Mouse (Mus musculus) layer of hippocampus, postnatal 25 days (tissue): ENCODE results near the gene Hectd2. TPM values are rescaled to one million over a fixed set of nuclear protein-coding genes. Genes with fewer than 3 reads are reported as not detected.

ENCODE experiments used
- DNase-seq, 2 experiments: peaks; one replicate each; pipeline ENCODE4 v3.0.0; 2022; ENCODE audit warnings: mixed read lengths in 2 of 2, low spot score in 1 of 2; ENCODE audit errors: extremely low spot score in 1 of 2
- total RNA-seq, 2 experiments: library from RNA; stranded (reverse); gene quantifications; 2 replicates each; pipeline ENCODE4 v1.2.3; 2021

Gene Hectd2
- total RNA-seq, 2 experiments from 2014 or later: 31.3 to 45.2 TPM

GRCm38 (mm10) chr19:36641128-36641527 is 86.7 kb downstream of the Hectd2 start:
- no peak for DNase-seq

GRCm38 (mm10) chr19:36645308-36645889 is 91.0 kb downstream of the Hectd2 start:
- no peak for DNase-seq

GRCm38 (mm10) chr19:36646132-36646828 is 91.8 kb downstream of the Hectd2 start:
- DNase-seq: no peak

- DNase-seq: no peak
Measured at GRCm38 (mm10) chr19:36652686-36653085, 98.2 kb downstream of the Hectd2 start.

GRCm38 (mm10) chr19:36662734-36663133 is 108.3 kb downstream of the Hectd2 start:
- no peak for DNase-seq

- no peak for DNase-seq
Measured at GRCm38 (mm10) chr19:36663918-36664317, 109.5 kb downstream of the Hectd2 start.

GRCm38 (mm10) chr19:36664417-36664816 is 110.0 kb downstream of the Hectd2 start:
- no peak for DNase-seq

- DNase-seq: no peak
Measured at GRCm38 (mm10) chr19:36665206-36665605, 110.8 kb downstream of the Hectd2 start.

- no peak for DNase-seq
Measured at GRCm38 (mm10) chr19:36665641-36666040, 111.2 kb downstream of the Hectd2 start.

- DNase-seq: no peak
Measured at GRCm38 (mm10) chr19:36666471-36666870, 112.0 kb downstream of the Hectd2 start.

GRCm38 (mm10) chr19:36667368-36667767 is 112.9 kb downstream of the Hectd2 start:
- no peak for DNase-seq

- no peak for DNase-seq
Measured at GRCm38 (mm10) chr19:36668098-36668497, 113.7 kb downstream of the Hectd2 start.

- no peak for DNase-seq
Measured at GRCm38 (mm10) chr19:36668881-36669639, 114.6 kb downstream of the Hectd2 start.

GRCm38 (mm10) chr19:36669720-36670451 is 115.4 kb downstream of the Hectd2 start:
- no peak for DNase-seq

Other genes starting within 250 kb of the Hectd2 start
- gene Pcgf5, start 206.3 kb upstream of the Hectd2 start, total RNA-seq: 10 to 100 TPM; 15.4 to 16.2 TPM
- gene Ppp1r3c, start 182.0 kb downstream of the Hectd2 start, total RNA-seq: 10 to 100 TPM; 47.4 to 55.9 TPM